Mouse (Mus musculus): Measurements from ENCODE around the gene Lrrc4b. TPM values are rescaled to one million over a fixed set of nuclear protein-coding genes. Genes with fewer than 3 reads are reported as not detected.

Lrrc4b gene
- polyA plus RNA-seq, 1 experiment from 2014 or later: 11.4 TPM

DNA sequence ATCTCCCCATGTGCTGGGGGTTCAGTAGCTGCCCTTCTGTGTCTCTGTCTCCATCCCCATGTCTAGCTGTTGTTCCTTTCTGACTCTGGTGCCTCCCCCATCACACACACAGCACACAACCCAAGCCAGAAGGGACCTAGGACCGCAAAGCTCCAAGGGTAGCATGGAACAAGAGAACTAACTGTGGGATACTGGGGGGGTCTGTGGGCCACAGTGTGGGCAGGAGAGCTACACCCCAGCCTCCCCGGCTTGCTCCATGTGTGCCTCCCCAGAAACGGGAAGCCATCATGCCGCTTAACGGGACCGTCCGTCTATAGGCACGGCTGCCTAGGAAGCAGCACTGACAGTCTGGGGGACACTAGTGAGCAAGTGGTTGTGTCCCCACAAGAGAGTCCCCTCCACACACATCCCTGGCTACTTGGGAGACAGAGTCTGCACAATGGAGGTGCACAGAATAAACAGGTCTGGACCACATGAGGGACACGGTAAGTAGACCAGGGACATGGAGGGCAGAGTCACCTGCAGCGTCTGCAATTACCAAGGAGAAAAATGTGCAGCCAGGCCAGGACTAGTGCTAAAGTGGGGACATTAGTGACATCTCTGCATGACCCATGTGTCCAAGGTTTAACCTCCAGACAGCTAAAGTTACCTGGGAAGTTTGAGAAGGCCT lies 34.9 kb downstream of the Lrrc4b start:
- Histone ChIP-seq H3K4me2 (replicated peaks; ENCODE audit: low read depth, low read length) (no peak overlapping the region), H3K27me3 (ENCODE audit: control insufficient read depth, insufficient read depth, low read length) (peaks cover 21% of the 10 kb centered on the region), H3K9ac (ENCODE audit: low read depth, low read length) (no peak overlapping the region), H3K4me3 (ENCODE audit: low read depth, low read length) (no peak overlapping the region), H3K27ac (ENCODE audit: low read depth, low read length) (no peak overlapping the region), H3K4me1 (replicated peaks; ENCODE audit: control insufficient read depth, insufficient read depth, low read length) (peaks cover 12% of the 10 kb centered on the region), H3K9me3 (ENCODE audit: control insufficient read depth, low read length) (no peaks in the 10 kb centered on the region), H3K36me3 (ENCODE audit: control insufficient read depth, insufficient read depth, low read length) (peaks cover 16% of the 10 kb centered on the region; the same call in 1 of the 2 replicates)
- DNase-seq (ENCODE audit: low spot score) (no peak), ATAC-seq (ENCODE audit: low FRiP score) (no peak)
- 92% methylated on average over 10 of the region's 10 CpGs for WGBS

GRCm38 (mm10) chr7:44464511-44464910 lies 35.7 kb downstream of the Lrrc4b start:
- DNase-seq (ENCODE audit: low spot score) (no peak), ATAC-seq (ENCODE audit: low FRiP score) (no peak)
- Histone ChIP-seq H3K9me3 (ENCODE audit: control insufficient read depth, low read length) (no peaks in the 10 kb centered on the region), H3K36me3 (ENCODE audit: control insufficient read depth, insufficient read depth, low read length) (peaks cover 16% of the 10 kb centered on the region; the same call in 1 of the 2 replicates), H3K4me3 (ENCODE audit: low read depth, low read length) (no peak overlapping the region), H3K27ac (ENCODE audit: low read depth, low read length) (peak overlapping the region; percentile 53; the same call in 1 of the 2 replicates), H3K4me2 (replicated peaks; ENCODE audit: low read depth, low read length) (no peak overlapping the region), H3K4me1 (replicated peaks; ENCODE audit: control insufficient read depth, insufficient read depth, low read length) (peaks cover 14% of the 10 kb centered on the region), H3K9ac (ENCODE audit: low read depth, low read length) (no peak overlapping the region), H3K27me3 (ENCODE audit: control insufficient read depth, insufficient read depth, low read length) (peaks cover 21% of the 10 kb centered on the region)
- WGBS: 26% methylated on average over 4 of the region's 4 CpGs

GRCm38 (mm10) chr7:44465111-44465510 lies 36.3 kb downstream of the Lrrc4b start, which contains the start of gene Aspdh:
Aspdh (plus strand) TSS chr7:44465391.
- H3K9ac ChIP-seq (ENCODE audit: low read depth, low read length): no peak within 1 kb of the TSS

GRCm38 (mm10) chr7:44466006-44466887 lies 37.4 kb downstream of the Lrrc4b start:
- H3K27me3 ChIP-seq (ENCODE audit: control insufficient read depth, insufficient read depth, low read length): peaks cover 13% of the 10 kb centered on the region
- ATAC-seq (ENCODE audit: low FRiP score): no peak
- H3K9ac ChIP-seq (ENCODE audit: low read depth, low read length): no peak overlapping the region
- no peak overlapping the region for H3K27ac ChIP-seq (ENCODE audit: low read depth, low read length)
- peaks cover 14% of the 10 kb centered on the region for H3K4me1 ChIP-seq (replicated peaks; ENCODE audit: control insufficient read depth, insufficient read depth, low read length)
- H3K4me3 ChIP-seq (ENCODE audit: low read depth, low read length): no peak overlapping the region
- no peak overlapping the region for H3K4me2 ChIP-seq (replicated peaks; ENCODE audit: low read depth, low read length)
- DNase-seq (ENCODE audit: low spot score): no peak
- no peaks in the 10 kb centered on the region for H3K9me3 ChIP-seq (ENCODE audit: control insufficient read depth, low read length)
- 81% methylated on average over 10 of the region's 10 CpGs for WGBS
- H3K36me3 ChIP-seq (ENCODE audit: control insufficient read depth, insufficient read depth, low read length): peaks cover 12% of the 10 kb centered on the region; the same call in 1 of the 2 replicates

More at GRCm38 (mm10) chr7:44465111-44465510, 36.3 kb downstream of the Lrrc4b start, which contains the start of gene Aspdh:
- no peak within 1 kb of the TSS for H3K4me2 ChIP-seq (replicated peaks; ENCODE audit: low read depth, low read length)
- H3K27me3 ChIP-seq (ENCODE audit: control insufficient read depth, insufficient read depth, low read length): peaks cover 21% of the 10 kb centered on the region
- peak within 1 kb of the TSS; percentile 53; the same call in 1 of the 2 replicates for H3K27ac ChIP-seq (ENCODE audit: low read depth, low read length)
- peaks cover 14% of the 10 kb centered on the region for H3K4me1 ChIP-seq (replicated peaks; ENCODE audit: control insufficient read depth, insufficient read depth, low read length)
- ATAC-seq (ENCODE audit: low FRiP score): no peak
- H3K9me3 ChIP-seq (ENCODE audit: control insufficient read depth, low read length): no peaks in the 10 kb centered on the region
- H3K36me3 ChIP-seq (ENCODE audit: control insufficient read depth, insufficient read depth, low read length): peaks cover 16% of the 10 kb centered on the region; the same call in 1 of the 2 replicates
- 49% methylated on average over 2 of the region's 2 CpGs for WGBS
- no peak within 1 kb of the TSS for H3K4me3 ChIP-seq (ENCODE audit: low read depth, low read length)
- no peak for DNase-seq (ENCODE audit: low spot score)

DNA sequence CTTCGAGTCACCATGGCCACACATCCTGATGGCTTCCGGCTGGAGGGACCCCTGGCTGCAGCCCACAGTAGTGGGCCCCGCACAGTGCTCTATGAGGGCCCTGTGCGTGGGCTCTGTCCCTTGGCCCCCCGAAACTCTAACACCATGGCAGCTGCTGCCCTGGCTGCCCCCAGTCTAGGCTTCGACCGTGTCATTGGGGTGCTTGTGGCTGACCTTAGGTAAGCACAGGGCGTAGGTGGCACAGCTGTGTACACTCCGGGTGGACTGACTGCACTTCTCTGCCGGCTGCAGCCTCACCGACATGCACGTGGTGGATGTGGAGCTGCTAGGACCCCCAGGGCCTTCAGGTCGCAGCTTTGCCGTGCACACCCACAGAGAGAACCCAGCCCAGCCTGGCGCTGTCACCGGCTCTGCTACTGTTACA lies 38.1 kb downstream of the Lrrc4b start:
- no peak overlapping the region for H3K9ac ChIP-seq (ENCODE audit: low read depth, low read length)
- H3K36me3 ChIP-seq (ENCODE audit: control insufficient read depth, insufficient read depth, low read length): peaks cover 6% of the 10 kb centered on the region; the same call in 1 of the 2 replicates
- H3K4me2 ChIP-seq (replicated peaks; ENCODE audit: low read depth, low read length): no peak overlapping the region
- H3K27me3 ChIP-seq (ENCODE audit: control insufficient read depth, insufficient read depth, low read length): peaks cover 6% of the 10 kb centered on the region
- H3K4me1 ChIP-seq (replicated peaks; ENCODE audit: control insufficient read depth, insufficient read depth, low read length): peaks cover 14% of the 10 kb centered on the region
- H3K27ac ChIP-seq (ENCODE audit: low read depth, low read length): no peak overlapping the region
- H3K9me3 ChIP-seq (ENCODE audit: control insufficient read depth, low read length): no peaks in the 10 kb centered on the region
- H3K4me3 ChIP-seq (ENCODE audit: low read depth, low read length): no peak overlapping the region
- no peak for DNase-seq (ENCODE audit: low spot score)
- WGBS: 87% methylated on average over 16 of the region's 16 CpGs
- 0 out of 2 replicates have a peak, but pooled peaks have one; percentile 0 for ATAC-seq (ENCODE audit: low FRiP score)

DNA sequence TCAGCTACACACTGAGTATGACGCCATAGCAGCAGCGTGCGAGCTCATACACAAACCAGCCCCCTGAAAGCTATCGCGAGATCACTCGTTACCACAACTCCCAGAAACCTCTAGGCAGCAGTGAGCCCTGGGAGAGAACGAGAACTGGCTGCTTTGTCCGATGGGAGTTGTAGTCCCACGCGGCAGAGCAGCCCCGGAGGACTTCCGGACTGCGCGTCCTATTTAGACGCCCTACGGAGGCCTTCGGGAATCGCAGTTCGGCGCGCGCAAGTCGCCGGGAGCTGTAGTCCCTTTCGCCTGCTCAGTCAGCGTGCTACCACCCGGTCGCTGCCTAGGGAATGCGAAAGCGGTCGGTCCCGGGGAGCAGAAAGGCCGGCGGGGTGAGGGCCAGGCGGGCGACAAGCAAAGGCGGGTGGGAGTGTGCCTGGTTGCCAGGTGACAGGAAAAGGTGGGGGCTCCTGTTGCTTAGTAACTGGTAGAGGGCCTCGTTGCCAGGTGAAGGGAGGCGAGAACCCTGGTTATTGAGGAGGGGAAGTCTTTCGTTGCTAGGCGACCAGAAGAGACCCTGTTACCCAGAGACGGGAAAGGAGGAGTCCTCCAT lies 39.1 kb downstream of the Lrrc4b start, which contains the start of gene Josd2:
Gene Josd2 (plus strand): TSS at position 170 of the 601 bp plus-strand sequence.
- WGBS: under 1% methylated on average over 42 of the region's 42 CpGs
- peak; percentile 92 for ATAC-seq (ENCODE audit: low FRiP score)
- Histone ChIP-seq H3K4me1 (replicated peaks; ENCODE audit: control insufficient read depth, insufficient read depth, low read length) (peaks cover 14% of the 10 kb centered on the region), H3K4me3 (ENCODE audit: low read depth, low read length) (peak within 1 kb of the TSS; percentile 50), H3K36me3 (ENCODE audit: control insufficient read depth, insufficient read depth, low read length) (no peaks in the 10 kb centered on the region), H3K27me3 (ENCODE audit: control insufficient read depth, insufficient read depth, low read length) (no peaks in the 10 kb centered on the region), H3K4me2 (replicated peaks; ENCODE audit: low read depth, low read length) (peak within 1 kb of the TSS; percentile 62), H3K27ac (ENCODE audit: low read depth, low read length) (peak within 1 kb of the TSS; percentile 85), H3K9me3 (ENCODE audit: control insufficient read depth, low read length) (no peaks in the 10 kb centered on the region), H3K9ac (ENCODE audit: low read depth, low read length) (peak within 1 kb of the TSS; percentile 60)
- DNase-seq (ENCODE audit: low spot score): peak; percentile 94

- Histone ChIP-seq H3K9ac (ENCODE audit: low read depth, low read length) (peak overlapping the region; percentile 60), H3K9me3 (ENCODE audit: control insufficient read depth, low read length) (no peaks in the 10 kb centered on the region), H3K27ac (ENCODE audit: low read depth, low read length) (peak overlapping the region; percentile 85), H3K36me3 (ENCODE audit: control insufficient read depth, insufficient read depth, low read length) (no peaks in the 10 kb centered on the region), H3K4me3 (ENCODE audit: low read depth, low read length) (peak overlapping the region; percentile 50), H3K27me3 (ENCODE audit: control insufficient read depth, insufficient read depth, low read length) (no peaks in the 10 kb centered on the region), H3K4me2 (replicated peaks; ENCODE audit: low read depth, low read length) (peak overlapping the region; percentile 62), H3K4me1 (replicated peaks; ENCODE audit: control insufficient read depth, insufficient read depth, low read length) (peaks cover 17% of the 10 kb centered on the region)
- 57% methylated on average over 15 of the region's 15 CpGs for WGBS
- ATAC-seq (ENCODE audit: low FRiP score) (no peak), DNase-seq (ENCODE audit: low spot score) (no peak)
These were observed 39.9 kb downstream of the Lrrc4b start for GRCm38 (mm10) chr7:44468644-44469285.
